Mouse (Mus musculus) embryonic fibroblast, embryonic 13.5 days (primary cell): ENCODE data around the gene Wnt4.

Experiments
- CTCF ChIP-seq: IDR thresholded peaks from 2 replicates; pipeline ENCODE4 v1.5.1; 2011; ENCODE audit warnings: mild to moderate bottlenecking, control low read depth, low read length, moderate library complexity, borderline replicate concordance; ENCODE audit not compliant: insufficient read depth
- POLR2A ChIP-seq: IDR thresholded peaks from 2 replicates; pipeline ENCODE4 v1.6.1; 2011; ENCODE audit warnings: low read depth, mild to moderate bottlenecking, control low read depth, low read length, moderate library complexity

- TF ChIP-seq CTCF (no peak), POLR2A (no peak)
Measured at GRCm38 (mm10) chr4:137231494-137232470, 45.5 kb upstream of the Wnt4 start.
